In genomic region chr6:72278835-72279234, GRCm38 (mm10) we compare ENCODE assay signal across 20 mouse cellular contexts. TPM values are rescaled to one million over a fixed set of nuclear protein-coding genes. Genes with fewer than 3 reads are reported as not detected.
A peak's percentile ranks its signal among the peaks of the same experiment; 100 is the strongest.
DNase-seq lines count a peak whose midpoint lies in the region; ATAC-seq lines count a peak whose summit lies in the region.
"Had no signal": no experiment of that assay in that cellular context is flagged by ENCODE, and none has a peak within 500 bp of the region (broad histone marks: within the 10 kb centered on the region; RNA-seq: fewer than 3 reads in every experiment).

No protein-coding gene starts in this region.

- peak overlapping the region; percentile 51; the same call in 1 of the 2 replicates for H3K27ac ChIP-seq in forebrain, embryonic 10.5 days
- no peak overlapping the region for H3K27ac ChIP-seq in forebrain, embryonic 16.5 days (ENCODE audit: low read length)
- H3K27ac ChIP-seq in heart, embryonic 16.5 days (ENCODE audit: low read length), result peak overlapping the region; percentile 94
- H3K27ac ChIP-seq: hindbrain, embryonic 13.5 days had no signal

- no peaks in the 10 kb centered on the region for H3K9me3 ChIP-seq in forebrain, embryonic 10.5 days
- H3K9me3 ChIP-seq in forebrain, embryonic 16.5 days (ENCODE audit: control insufficient read depth, low read length), result no peaks in the 10 kb centered on the region
- H3K9me3 ChIP-seq in heart, embryonic 16.5 days (replicated peaks; ENCODE audit: control insufficient read depth, low read length), result 0 out of 2 replicates have a peak, but pooled peaks cover 2% of the 10 kb centered on the region
- H3K9me3 ChIP-seq: hindbrain, embryonic 13.5 days had no signal

- intact Hi-C loops in heart, postnatal 36 days (cut with DNase I), result loop anchor here (5.0 kb wide), 1 partner anchor 113 kb away; the partner anchor contains the start of gene Vamp8

- no peak for DNase-seq in forebrain, embryonic 10.5 days (ENCODE audit: extremely low spot score, low spot score)
- no peak for DNase-seq in heart, postnatal 36 days
- peak; percentile 29 to 60 for DNase-seq in spleen, postnatal 10 days (ENCODE audit: low spot score in 2 of 2)
- DNase-seq in spleen, postnatal 14 days (ENCODE audit: low spot score in 2 of 2), result no peak
- DNase-seq in embryo, embryonic 10.5 days (ENCODE audit: low spot score), result no peak
- DNase-seq in kidney, postnatal 10 days, result no peak
- DNase-seq: adrenal gland, postnatal 14 days; cerebellum, postnatal 14 days; gastrocnemius, postnatal 10 days; kidney, postnatal 25 days had no signal

- ATAC-seq in forebrain, embryonic 16.5 days, result no peak
- ATAC-seq in heart, embryonic 16.5 days (replicated peaks; ENCODE audit: extremely low read depth, insufficient read depth, low FRiP score), result no peak
- ATAC-seq: intestine, postnatal 0 days had no signal

- H3K9ac ChIP-seq in forebrain, embryonic 16.5 days (replicated peaks; ENCODE audit: low read depth, low read length), result no peak overlapping the region
- no peak overlapping the region for H3K9ac ChIP-seq in heart, embryonic 16.5 days (ENCODE audit: low read length)
- H3K9ac ChIP-seq: hindbrain, embryonic 13.5 days had no signal

- WGBS in forebrain, embryonic 10.5 days, result 84% methylated on average over 4 of the region's 4 CpGs
- WGBS in forebrain, embryonic 16.5 days, result 71% methylated on average over 4 of the region's 4 CpGs
- WGBS in heart, embryonic 16.5 days, result 67% methylated on average over 4 of the region's 4 CpGs

- H3K27me3 ChIP-seq in forebrain, embryonic 10.5 days (ENCODE audit: poor library complexity, severe bottlenecking), result no peaks in the 10 kb centered on the region
- no peaks in the 10 kb centered on the region for H3K27me3 ChIP-seq in forebrain, embryonic 16.5 days (replicated peaks; ENCODE audit: control insufficient read depth, insufficient read depth, low read length)
- no peaks in the 10 kb centered on the region for H3K27me3 ChIP-seq in heart, embryonic 16.5 days (ENCODE audit: control insufficient read depth, insufficient read depth, low read length)
- H3K27me3 ChIP-seq: hindbrain, embryonic 13.5 days had no signal

- H3K4me3 ChIP-seq in forebrain, embryonic 10.5 days, result no peak overlapping the region
- no peak overlapping the region for H3K4me3 ChIP-seq in forebrain, embryonic 16.5 days (replicated peaks; ENCODE audit: low read length)
- no peak overlapping the region for H3K4me3 ChIP-seq in heart, embryonic 16.5 days (ENCODE audit: low read length)
- H3K4me3 ChIP-seq: hindbrain, embryonic 13.5 days had no signal

- no peaks in the 10 kb centered on the region; the same call in 1 of the 2 replicates for H3K4me1 ChIP-seq in forebrain, embryonic 10.5 days
- H3K4me1 ChIP-seq in forebrain, embryonic 16.5 days (replicated peaks; ENCODE audit: control insufficient read depth, insufficient read depth, low read length), result no peaks in the 10 kb centered on the region
- H3K4me1 ChIP-seq in heart, embryonic 16.5 days (ENCODE audit: control insufficient read depth, insufficient read depth, low read length), result peaks cover 28% of the 10 kb centered on the region

- no peaks in the 10 kb centered on the region for H3K36me3 ChIP-seq in forebrain, embryonic 10.5 days (replicated peaks)
- no peaks in the 10 kb centered on the region for H3K36me3 ChIP-seq in forebrain, embryonic 16.5 days (ENCODE audit: control insufficient read depth, insufficient read depth)
- H3K36me3 ChIP-seq in heart, embryonic 16.5 days (ENCODE audit: control insufficient read depth, insufficient read depth), result no peaks in the 10 kb centered on the region
- H3K36me3 ChIP-seq: hindbrain, embryonic 13.5 days had no signal

- no peak overlapping the region for H3K4me2 ChIP-seq in forebrain, embryonic 16.5 days (ENCODE audit: low read length)
- H3K4me2 ChIP-seq in heart, embryonic 16.5 days (ENCODE audit: low read depth, low read length), result no peak overlapping the region
- H3K4me2 ChIP-seq: hindbrain, embryonic 13.5 days had no signal

RNA-seq across cellular contexts. Expression of gene Sftpb, which starts 25.6 kb away (rescaled TPM):
- not detected in 2 replicates for polyA plus RNA-seq in forebrain, embryonic 10.5 days (2016; fragmentation: Nextera tagmentation; extraction: Ambion mirVana)
- 0.14 and 0.29 TPM in 2 replicates for polyA plus RNA-seq in forebrain, embryonic 16.5 days (2015; fragmentation: Nextera tagmentation; extraction: Ambion mirVana)
- polyA plus RNA-seq in heart, embryonic 16.5 days (2015; fragmentation: Nextera tagmentation; extraction: Ambion mirVana), result 2.9 and 27.8 TPM in 2 replicates
- not detected for total RNA-seq in heart, postnatal 36 days (2021)
- total RNA-seq: gastrocnemius, postnatal 10 days; layer of hippocampus, postnatal 10 days; left cerebral cortex, postnatal 14 days; liver, adult 2 months had no signal
- polyA plus RNA-seq: erythroblast, embryonic 14.5 days; liver, adult 2 months; neural tube, embryonic 14.5 days; stomach, embryonic 16.5 days had no signal

RNA-seq across cellular contexts. Expression of gene Atoh8, which starts 43.5 kb away (rescaled TPM):
- 11.2 and 11.5 TPM in 2 replicates for polyA plus RNA-seq in forebrain, embryonic 10.5 days (2016; fragmentation: Nextera tagmentation; extraction: Ambion mirVana)
- 2.7 and 3.0 TPM in 2 replicates for polyA plus RNA-seq in forebrain, embryonic 16.5 days (2015; fragmentation: Nextera tagmentation; extraction: Ambion mirVana)
- polyA plus RNA-seq in heart, embryonic 16.5 days (2015; fragmentation: Nextera tagmentation; extraction: Ambion mirVana), result 14.5 and 17.0 TPM in 2 replicates
- total RNA-seq in heart, postnatal 36 days (2021), result 10 to 100 TPM in 1 of 2 experiments, 1 to 10 TPM in 1; 10.0 to 11.4 TPM
- polyA plus RNA-seq: erythroblast, embryonic 14.5 days had no signal

Comparison
In these comparisons a context has a peak if more than half of its experiments do, and no peak if none do; other contexts are left out.
1. DNase-seq: peak in spleen, postnatal 10 days (2 of 2); none in forebrain, embryonic 10.5 days (single experiment), heart, postnatal 36 days (0 of 2), spleen, postnatal 14 days (0 of 2), embryo, embryonic 10.5 days (single experiment) and kidney, postnatal 10 days (single experiment).